Mouse (Mus musculus): Measurements from ENCODE around the gene 3110082I17Rik.

DNA sequence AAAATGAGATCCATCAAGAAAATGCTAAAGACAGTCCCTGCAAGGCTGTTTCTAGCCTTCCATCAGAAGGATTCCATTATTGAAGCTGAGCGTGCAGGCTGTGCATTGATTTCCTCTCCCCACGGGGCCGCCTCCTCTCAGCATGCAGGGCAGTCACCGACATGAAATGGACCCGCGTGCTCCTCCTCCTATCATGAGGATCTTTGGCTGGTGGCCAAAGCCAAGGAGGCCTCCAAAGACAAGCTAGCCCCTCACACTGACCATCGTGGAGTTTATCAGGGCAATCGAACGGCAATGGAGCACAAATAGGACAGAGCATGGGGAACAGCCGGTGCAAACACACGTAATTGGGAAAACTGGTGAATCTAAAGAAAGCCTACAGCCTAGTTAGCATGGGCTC is 29.8 kb upstream of the 3110082I17Rik start:
- TF ChIP-seq CTCF (conservative IDR thresholded peaks at IDR 0.05; ENCODE audit: insufficient read depth, insufficient read length, low read depth, low read length) = no peak
- TF ChIP-seq POLR2A (IDR thresholded peaks at IDR 0.05; ENCODE audit: low read depth, low read length) = no peak
